Mouse (Mus musculus) olfactory bulb, adult 2 months (tissue): ENCODE measurements around the gene Olfr768.

Experiments used
- CTCF ChIP-seq: fragments of 200-500 bp; IDR thresholded peaks from 2 replicates; pipeline ENCODE4 v1.5.1; 2012; ENCODE audit warnings: low read depth, mild to moderate bottlenecking, low read length, moderate library complexity; ENCODE audit not compliant: insufficient read depth
- POLR2A ChIP-seq: fragments of 200-500 bp; IDR thresholded peaks from 2 replicates; pipeline ENCODE4 v1.6.1; 2012; ENCODE audit warnings: mild to moderate bottlenecking, low read depth, low read length, moderate library complexity; ENCODE audit not compliant: insufficient read depth

- TF ChIP-seq CTCF (no peak), POLR2A (no peak)
Measured at GRCm38 (mm10) chr10:129099275-129099674, at the start of gene Olfr768.
